Mouse (Mus musculus) cerebellum, adult 2 months (tissue): ENCODE data around the gene Rpl23a. TPM values are rescaled to one million over a fixed set of nuclear protein-coding genes. Genes with fewer than 3 reads are reported as not detected.
"Not testable (repeated sequence)": the region's sequence is repeated elsewhere in the genome, so short reads cannot be mapped to it uniquely, and the experiment has no call there.

Experiments used
- DNase-seq, 2 experiments: peaks; one replicate each; pipeline ENCODE4 v3.0.0; 2021
- H3K27ac ChIP-seq: fragments of 200-500 bp; 2 replicates; pipeline ENCODE4 v1.5.1; 2012; ENCODE audit warnings: low read length, control low read depth, inconsistent platforms; ENCODE audit not compliant: insufficient read depth
- H3K27me3 ChIP-seq: fragments of 200-500 bp; 2 replicates; pipeline ENCODE4 v1.6.1; 2012; ENCODE audit warnings: inconsistent platforms, mild to moderate bottlenecking, low read length, moderate library complexity; ENCODE audit not compliant: control insufficient read depth, insufficient read depth
- H3K4me1 ChIP-seq: fragments of 200-500 bp; 2 replicates; pipeline ENCODE4 v1.6.1; 2011; ENCODE audit warnings: low read length; ENCODE audit not compliant: control insufficient read depth, insufficient read depth
- H3K4me3 ChIP-seq: fragments of 200-500 bp; replicated peaks from 2 replicates; pipeline ENCODE3; 2011; ENCODE audit warnings: mild to moderate bottlenecking, low read depth, low read length, control low read depth; ENCODE audit not compliant: insufficient read depth
- CTCF ChIP-seq: fragments of 200-500 bp; IDR thresholded peaks from 2 replicates; pipeline ENCODE4 v1.5.1; 2011; ENCODE audit warnings: low read depth, mild to moderate bottlenecking, control low read depth, low read length, moderate library complexity, borderline replicate concordance; ENCODE audit not compliant: insufficient read depth
- POLR2A ChIP-seq: fragments of 200-500 bp; IDR thresholded peaks from 2 replicates; pipeline ENCODE4 v1.6.1; 2011; ENCODE audit warnings: low read length, control low read depth, borderline replicate concordance; ENCODE audit not compliant: insufficient read depth
- WGBS: fragments of 180-500 bp; shearing (Covaris S2); methylation state at CpG from one replicate; pipeline ENCODE4 v1.1.7; 2018; 5-methylcytosine and 5-hydroxymethylcytosine counted together
- polyA plus RNA-seq: library from polyadenylated mRNA; depleted of rRNA; stranded (reverse); fragments of >200 nt; gene quantifications from 2 replicates; pipeline ENCODE4 v1.2.3, GENCODE M21; 2012; rRNA removed

Gene Rpl23a
- polyA plus RNA-seq, 1 experiment = 1,182 TPM

DNA sequence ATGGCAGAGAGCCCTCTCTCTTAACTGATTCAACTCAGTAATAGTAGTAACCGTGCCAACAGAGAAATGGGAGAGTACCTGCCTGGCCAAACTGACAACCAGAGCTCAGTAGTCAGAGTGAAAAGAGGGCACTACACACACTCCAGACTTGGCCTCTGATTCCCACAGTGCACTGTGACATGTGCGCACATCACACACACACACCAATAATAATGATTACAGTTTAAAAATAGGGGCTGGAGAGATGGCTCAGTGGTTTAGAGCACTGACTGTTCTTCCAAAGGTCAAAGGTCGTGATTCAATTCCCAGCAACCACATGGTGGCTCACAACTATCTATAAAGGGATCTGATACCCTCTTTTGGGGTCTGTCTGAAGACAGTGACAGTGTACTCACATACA is 45.4 kb downstream of the Rpl23a start:
- DNase-seq = no peak
- 90% methylated on average over 3 of the region's 3 CpGs for WGBS
- H3K27ac ChIP-seq = no peak overlapping the region
- TF ChIP-seq POLR2A = no peak
- no peak for TF ChIP-seq CTCF
- peaks cover 4% of the 10 kb centered on the region for H3K4me1 ChIP-seq
- no peak overlapping the region for H3K4me3 ChIP-seq
- no peaks in the 10 kb centered on the region for H3K27me3 ChIP-seq

DNA sequence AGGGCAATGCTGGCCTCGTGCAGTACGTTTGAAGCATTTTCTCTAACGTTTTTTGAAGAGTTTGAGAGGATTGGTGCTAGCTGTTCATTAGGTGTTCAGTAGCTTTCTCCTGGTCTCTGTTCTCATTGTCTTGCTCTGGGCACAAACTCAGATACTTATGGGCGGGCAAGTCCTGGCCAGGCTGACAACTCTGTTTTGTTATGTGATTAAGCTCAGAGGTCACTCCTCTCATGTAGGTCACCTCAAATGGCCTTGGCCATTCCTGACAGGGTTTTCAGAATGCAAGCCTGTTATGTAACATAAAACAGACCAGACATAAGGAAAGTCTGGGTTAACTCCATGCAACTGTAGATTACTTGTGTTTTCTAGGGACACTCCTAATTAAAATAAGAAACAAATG is 45.8 kb downstream of the Rpl23a start:
- no peak overlapping the region for H3K4me3 ChIP-seq
- no peaks in the 10 kb centered on the region for H3K27me3 ChIP-seq
- DNase-seq = no peak
- TF ChIP-seq CTCF (no peak), POLR2A (no peak)
- peaks cover 4% of the 10 kb centered on the region for H3K4me1 ChIP-seq
- no peak overlapping the region for H3K27ac ChIP-seq
- WGBS = 79% methylated on average over 4 of the region's 4 CpGs

DNA sequence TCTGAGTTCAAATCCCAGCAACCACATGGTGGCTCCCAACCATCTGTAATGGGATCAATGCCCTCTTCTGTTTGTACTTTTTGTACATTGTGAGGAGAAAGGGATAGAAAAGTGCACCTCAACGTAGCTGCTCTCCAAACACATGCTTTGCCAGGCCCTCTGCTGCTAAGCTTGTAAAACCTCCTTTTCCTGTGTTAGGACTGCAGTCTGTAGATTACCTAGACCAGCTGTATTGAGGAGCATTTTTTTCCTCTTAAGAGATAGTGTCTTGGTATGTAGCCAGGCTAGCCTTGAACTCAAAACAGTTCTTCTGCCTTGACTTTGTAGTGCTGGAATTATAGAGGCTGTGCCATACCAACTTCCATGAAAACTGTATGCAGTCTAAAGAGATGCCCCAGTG is 47.3 kb downstream of the Rpl23a start:
- Histone ChIP-seq H3K4me1 (0 out of 2 replicates have a peak, but pooled peaks cover 2% of the 10 kb centered on the region), H3K27me3 (no peaks in the 10 kb centered on the region), H3K4me3 (no peak overlapping the region), H3K27ac (no peak overlapping the region)
- TF ChIP-seq CTCF (no peak), POLR2A (no peak)
- WGBS = 72% methylated on average over 1 of the region's 1 CpGs
- no peak for DNase-seq

DNA sequence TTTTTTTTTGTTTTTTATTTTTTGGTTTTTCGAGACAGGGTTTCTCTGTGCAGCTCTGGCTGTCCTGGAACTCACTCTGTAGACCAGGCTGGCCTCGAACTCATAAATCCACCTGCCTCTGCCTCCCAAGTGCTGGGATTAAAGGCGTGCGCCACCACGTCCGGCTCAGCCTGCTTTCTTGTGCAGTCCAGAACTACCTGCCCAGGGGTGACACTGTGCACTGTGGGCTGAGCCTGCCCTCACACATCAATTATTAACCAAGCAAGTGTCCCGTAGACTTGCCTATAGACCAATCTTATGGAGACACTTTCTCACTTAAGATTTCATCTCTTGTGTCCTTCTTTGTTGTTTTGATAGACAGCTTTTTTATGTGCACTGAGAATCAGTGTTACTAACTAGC is 48.1 kb downstream of the Rpl23a start:
- not testable (repeated sequence) for H3K27me3 ChIP-seq, H3K27ac ChIP-seq, H3K4me1 ChIP-seq, DNase-seq, H3K4me3 ChIP-seq
- 91% methylated on average over 7 of the region's 7 CpGs for WGBS

DNA sequence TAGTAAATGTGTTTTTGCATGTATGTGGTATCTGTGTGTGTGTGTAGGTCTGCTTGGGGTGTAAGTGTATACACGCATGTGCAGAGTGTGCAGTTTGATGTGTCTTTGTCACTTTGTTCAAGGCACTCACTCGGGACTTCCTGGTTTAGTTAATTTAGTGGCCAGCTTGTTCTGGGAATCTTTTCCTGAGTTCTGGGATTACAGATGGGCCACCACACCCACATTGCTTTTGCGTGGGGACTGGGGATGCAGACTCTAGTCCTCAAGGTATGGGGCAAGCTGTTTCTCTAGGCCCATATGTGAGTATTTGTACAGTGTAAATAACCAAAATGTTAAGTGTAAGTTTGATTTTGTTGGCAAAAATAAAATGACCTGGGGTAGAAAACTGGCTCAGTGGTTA is 49.0 kb downstream of the Rpl23a start:
- DNase-seq = no peak
- 0 out of 2 replicates have a peak, but pooled peaks cover 2% of the 10 kb centered on the region for H3K4me1 ChIP-seq
- 68% methylated on average over 3 of the region's 3 CpGs for WGBS
- H3K4me3 ChIP-seq = no peak overlapping the region
- no peak overlapping the region for H3K27ac ChIP-seq
- TF ChIP-seq POLR2A (no peak), CTCF (no peak)
- H3K27me3 ChIP-seq = no peaks in the 10 kb centered on the region

DNA sequence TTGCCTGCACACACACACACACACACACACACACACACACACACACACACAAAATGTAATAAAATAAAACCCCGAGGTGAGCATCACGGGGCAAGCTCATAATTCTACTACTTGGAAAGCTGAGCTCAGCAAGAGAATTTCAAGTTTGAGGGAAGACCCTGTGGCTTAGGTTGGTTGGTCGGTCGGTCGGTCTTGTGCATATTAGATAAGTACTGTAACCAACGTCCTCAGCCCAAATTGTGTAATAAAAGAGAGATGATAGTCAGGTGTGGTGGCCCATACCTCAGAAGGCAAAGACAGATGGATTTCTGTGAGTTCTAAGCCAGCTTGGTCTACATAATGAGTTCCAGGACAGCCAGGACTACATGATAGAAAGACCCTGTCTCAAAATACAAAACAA is 49.5 kb downstream of the Rpl23a start:
- no peak for DNase-seq
- 93% methylated on average over 6 of the region's 6 CpGs for WGBS
- Histone ChIP-seq H3K27me3 (no peaks in the 10 kb centered on the region), H3K4me3 (no peak overlapping the region), H3K4me1 (0 out of 2 replicates have a peak, but pooled peaks cover 2% of the 10 kb centered on the region), H3K27ac (no peak overlapping the region)
- TF ChIP-seq POLR2A (no peak), CTCF (no peak)

Other genes with a start within 250 kb of the Rpl23a start
- gene Phf12, start 200.8 kb downstream of the Rpl23a start, polyA plus RNA-seq = 50.1 and 51.9 TPM in 2 replicates
- gene Dhrs13, start 151.3 kb downstream of the Rpl23a start, polyA plus RNA-seq = 18.8 and 19.5 TPM in 2 replicates
- 134 and 135 TPM in 2 replicates for gene Flot2, start 145.7 kb downstream of the Rpl23a start, polyA plus RNA-seq
- 34.0 and 35.8 TPM in 2 replicates for gene Eral1, start 103.2 kb downstream of the Rpl23a start, polyA plus RNA-seq
- gene Fam222b, start 88.9 kb downstream of the Rpl23a start, polyA plus RNA-seq = 23.0 and 23.5 TPM in 2 replicates
- gene Traf4, start 18.0 kb downstream of the Rpl23a start, polyA plus RNA-seq = 21.6 and 22.3 TPM in 2 replicates
- gene Nek8, start 6.9 kb downstream of the Rpl23a start, polyA plus RNA-seq = 4.8 and 5.8 TPM in 2 replicates
- 147 and 158 TPM in 2 replicates for gene Tlcd1, start 6.9 kb downstream of the Rpl23a start, polyA plus RNA-seq
- gene Rab34, start 4.8 kb upstream of the Rpl23a start, polyA plus RNA-seq = 36.6 and 38.1 TPM in 2 replicates
- 11.7 and 12.1 TPM in 2 replicates for gene Proca1, start 9.8 kb upstream of the Rpl23a start, polyA plus RNA-seq
- 121 and 124 TPM in 2 replicates for gene Sdf2, start 62.2 kb upstream of the Rpl23a start, polyA plus RNA-seq
- gene Supt6, start 62.4 kb upstream of the Rpl23a start, polyA plus RNA-seq = 48.8 and 50.3 TPM in 2 replicates
- 112 and 118 TPM in 2 replicates for gene 2610507B11Rik, start 78.2 kb upstream of the Rpl23a start, polyA plus RNA-seq
- 2.6 and 2.9 TPM in 2 replicates for gene BC030499, start 107.3 kb upstream of the Rpl23a start, polyA plus RNA-seq
- gene Spag5, start 117.9 kb upstream of the Rpl23a start, polyA plus RNA-seq = 17.6 and 19.0 TPM in 2 replicates
- gene Aldoc, start 139.4 kb upstream of the Rpl23a start, polyA plus RNA-seq = 2,621 and 2,670 TPM in 2 replicates
- gene Pigs, start 144.8 kb upstream of the Rpl23a start, polyA plus RNA-seq = 94.2 and 98.6 TPM in 2 replicates
- 72.2 and 75.2 TPM in 2 replicates for gene Unc119, start 159.9 kb upstream of the Rpl23a start, polyA plus RNA-seq
- not detected in 2 replicates for gene Foxn1, start 203.0 kb upstream of the Rpl23a start, polyA plus RNA-seq
- gene Slc13a2, start 238.6 kb upstream of the Rpl23a start, polyA plus RNA-seq = not detected in 2 replicates